Mouse (Mus musculus) liver, embryonic 15.5 days (tissue): ENCODE measurements around the gene Tbl2. TPM values are rescaled to one million over a fixed set of nuclear protein-coding genes. Genes with fewer than 3 reads are reported as not detected.

Source experiments
- ATAC-seq: fragments of 200-750 bp; cut with Nextera tagmentation; 2 replicates; pipeline ENCODE4 v1.8.0; 2017; ENCODE audit warnings: moderate number of reproducible peaks, mild to moderate bottlenecking, moderate library complexity; ENCODE audit not compliant: insufficient read depth
- H3K27ac ChIP-seq: fragments of 300-500 bp; sonication (generic); replicated peaks from 2 replicates; pipeline ENCODE4 v1.5.1; 2015; ENCODE audit warnings: mild to moderate bottlenecking, inconsistent platforms
- H3K27me3 ChIP-seq: fragments of 300-500 bp; sonication (generic); 2 replicates; pipeline ENCODE4 v1.6.1; 2015; ENCODE audit warnings: mild to moderate bottlenecking, inconsistent platforms
- H3K36me3 ChIP-seq: fragments of 300-500 bp; sonication (generic); replicated peaks from 2 replicates; pipeline ENCODE4 v1.6.1; 2015; ENCODE audit warnings: moderate library complexity, mild to moderate bottlenecking, inconsistent platforms
- H3K4me1 ChIP-seq: fragments of 300-500 bp; sonication (generic); replicated peaks from 2 replicates; pipeline ENCODE4 v1.6.1; 2015; ENCODE audit warnings: inconsistent platforms
- H3K4me2 ChIP-seq: fragments of 300-500 bp; sonication (generic); 2 replicates; pipeline ENCODE4 v1.6.1; 2015; ENCODE audit warnings: moderate library complexity, mild to moderate bottlenecking, inconsistent platforms
- H3K4me3 ChIP-seq: fragments of 300-500 bp; sonication (generic); replicated peaks from 2 replicates; pipeline ENCODE4 v1.5.1; 2015; ENCODE audit warnings: mild to moderate bottlenecking, inconsistent platforms
- H3K9ac ChIP-seq: fragments of 300-500 bp; sonication (generic); 2 replicates; pipeline ENCODE4 v1.6.1; 2015; ENCODE audit warnings: moderate library complexity, mild to moderate bottlenecking, inconsistent platforms
- H3K9me3 ChIP-seq: fragments of 300-500 bp; sonication (generic); replicated peaks from 2 replicates; pipeline ENCODE4 v1.6.1; 2016; ENCODE audit warnings: inconsistent platforms
- WGBS: fragments of 180-500 bp; shearing (Covaris S2); methylation state at CpG from one replicate; pipeline ENCODE4 v1.1.7; 2015; ENCODE audit warnings: mixed read lengths; ENCODE audit not compliant: insufficient replicate concordance; 5-methylcytosine and 5-hydroxymethylcytosine counted together
- polyA plus RNA-seq: library from polyadenylated mRNA; unstranded; fragments of >200 nt; fragmentation: Nextera tagmentation; extraction: Ambion mirVana; gene quantifications from 2 replicates; pipeline ENCODE4 v1.2.1, GENCODE M21; 2015

Gene Tbl2
- polyA plus RNA-seq, 1 experiment from 2014 or later = 12.2 TPM

DNA sequence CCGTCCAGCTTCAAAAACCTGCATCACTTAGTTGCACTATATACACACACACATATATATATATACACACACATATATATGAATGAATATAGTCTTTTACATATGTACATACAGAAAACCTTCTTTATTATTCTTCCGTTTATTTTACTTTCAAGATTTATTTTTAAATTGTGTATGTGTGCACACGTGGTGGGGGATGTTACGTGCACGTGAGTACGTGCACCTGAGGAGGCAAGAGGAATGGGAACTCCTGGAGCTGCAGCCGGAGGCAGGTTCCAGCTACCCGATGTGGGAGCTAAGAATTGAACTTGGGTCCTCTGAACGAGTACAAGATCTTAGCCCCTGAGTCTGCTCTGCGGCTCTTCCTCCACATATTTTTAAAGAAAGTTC is 36.8 kb downstream of the Tbl2 start:
- Histone ChIP-seq H3K27ac (peak overlapping the region; percentile 94), H3K36me3 (peaks cover 38% of the 10 kb centered on the region), H3K4me2 (peak overlapping the region; percentile 81), H3K4me3 (peak overlapping the region; percentile 98), H3K9me3 (no peaks in the 10 kb centered on the region), H3K27me3 (no peaks in the 10 kb centered on the region), H3K9ac (peak overlapping the region; percentile 97), H3K4me1 (peaks cover 51% of the 10 kb centered on the region)
- 15% methylated on average over 10 of the region's 10 CpGs for WGBS
- ATAC-seq = no peak

DNA sequence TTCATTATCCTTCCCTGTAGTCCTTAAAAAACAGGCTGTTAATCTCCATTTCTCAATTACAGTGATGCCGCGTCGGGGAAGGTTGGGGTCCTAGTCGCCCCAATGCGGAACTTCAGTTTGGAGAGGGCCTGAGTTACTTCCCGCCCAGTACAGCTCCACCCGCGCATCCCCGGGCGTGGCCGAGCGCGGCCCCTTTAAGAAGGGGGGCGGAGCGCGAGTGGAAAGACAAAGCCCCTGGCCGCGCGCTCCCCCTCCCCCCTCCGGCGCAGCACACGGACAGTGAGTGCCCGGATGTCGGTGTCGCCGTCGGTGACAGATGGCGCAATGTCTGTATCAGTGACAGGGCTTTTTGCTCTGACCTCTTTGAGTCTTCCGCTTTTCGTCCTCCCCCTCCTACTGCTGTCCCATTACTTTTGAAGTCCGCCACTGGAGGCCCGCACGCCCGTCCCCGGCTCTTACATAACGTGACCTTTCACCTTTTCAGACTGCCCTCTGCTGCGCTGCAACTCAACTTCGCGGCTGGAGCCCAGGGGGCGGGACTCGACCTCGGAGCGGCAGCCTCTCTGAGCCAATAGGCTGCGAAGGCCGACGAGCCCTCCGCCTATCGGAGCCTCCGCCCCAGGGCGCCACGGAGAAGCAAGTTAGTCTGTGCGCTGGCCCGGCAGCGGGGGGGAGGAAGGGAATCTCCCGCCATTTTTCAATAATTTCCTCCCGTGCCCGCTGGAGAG is 37.3 kb downstream of the Tbl2 start, which contains the start of gene Baz1b:
Baz1b (plus strand) TSS at position 644 of the 728 bp plus-strand sequence.
- no peaks in the 10 kb centered on the region for H3K27me3 ChIP-seq
- peaks cover 52% of the 10 kb centered on the region for H3K4me1 ChIP-seq
- H3K4me3 ChIP-seq = peak within 1 kb of the TSS; percentile 98
- ATAC-seq = peak; percentile 94
- peak within 1 kb of the TSS; percentile 81 for H3K4me2 ChIP-seq
- peaks cover 38% of the 10 kb centered on the region for H3K36me3 ChIP-seq
- peak within 1 kb of the TSS; percentile 97 for H3K9ac ChIP-seq
- peak within 1 kb of the TSS; percentile 94 for H3K27ac ChIP-seq
- WGBS = under 1% methylated on average over 57 of the region's 57 CpGs
- no peaks in the 10 kb centered on the region for H3K9me3 ChIP-seq

DNA sequence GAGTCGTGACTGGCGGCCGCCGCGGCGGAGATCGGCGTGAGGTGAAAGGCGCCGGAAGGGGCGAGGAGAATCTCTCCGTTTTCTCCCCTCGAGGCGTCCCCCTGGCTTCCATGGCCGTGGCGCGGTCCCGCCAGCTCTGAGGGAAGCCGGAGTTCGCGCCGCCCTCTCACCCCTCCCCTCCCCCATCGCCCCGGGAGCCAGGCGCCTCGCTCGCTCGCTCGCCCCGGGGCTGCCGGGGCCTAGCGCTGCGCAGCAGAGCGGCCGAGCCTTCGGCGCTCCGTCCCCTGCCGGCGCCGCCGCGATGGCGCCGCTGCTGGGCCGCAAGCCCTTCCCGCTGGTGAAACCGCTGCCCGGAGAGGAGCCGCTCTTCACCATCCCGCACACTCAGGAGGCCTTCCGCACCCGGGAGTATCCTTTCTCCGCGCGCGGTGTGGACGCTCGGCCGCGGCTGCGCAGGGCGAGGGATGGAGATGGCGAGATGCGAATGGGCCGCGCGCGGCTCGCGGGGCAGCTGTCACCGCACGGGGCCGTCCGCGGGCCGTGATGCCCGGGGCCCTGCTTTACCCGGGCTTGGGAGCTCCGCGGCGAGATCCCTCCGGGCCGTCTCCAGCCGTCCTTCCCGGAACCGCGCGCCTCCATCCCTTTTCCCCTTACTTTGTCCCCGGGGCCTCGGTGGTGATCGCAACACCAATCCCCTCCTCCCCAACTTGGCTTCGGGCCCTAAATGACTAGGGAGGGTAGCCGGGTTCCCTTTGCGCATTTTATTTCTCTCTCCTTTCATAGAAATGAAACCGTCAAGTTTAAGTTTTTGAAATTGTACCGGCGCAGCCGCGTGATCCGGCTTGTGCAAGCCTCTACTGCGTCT is 38.1 kb downstream of the Tbl2 start:
- Histone ChIP-seq H3K9me3 (no peaks in the 10 kb centered on the region), H3K27me3 (no peaks in the 10 kb centered on the region), H3K9ac (peak overlapping the region; percentile 97), H3K4me3 (peak overlapping the region; percentile 98), H3K4me2 (peak overlapping the region; percentile 81), H3K27ac (peak overlapping the region; percentile 94), H3K36me3 (peaks cover 38% of the 10 kb centered on the region), H3K4me1 (peaks cover 58% of the 10 kb centered on the region)
- under 1% methylated on average over 102 of the region's 102 CpGs for WGBS
- ATAC-seq = peak; percentile 75

DNA sequence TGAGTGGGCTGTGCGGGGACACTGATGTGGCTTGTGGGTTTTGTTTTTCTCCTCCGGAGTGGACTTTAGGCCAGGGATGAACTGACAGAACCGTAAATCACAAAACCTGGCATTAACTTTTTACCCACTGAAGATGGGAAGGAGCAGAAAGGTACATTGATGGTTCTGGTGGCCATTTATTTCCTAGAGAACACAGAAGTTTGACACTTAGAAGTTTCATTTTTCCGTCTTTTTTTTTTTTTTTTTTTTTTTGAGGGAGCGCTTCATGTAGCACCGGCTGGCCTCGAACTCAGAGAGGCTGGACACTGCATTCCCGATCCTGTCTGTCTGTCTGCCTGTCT is 38.7 kb downstream of the Tbl2 start:
- H3K4me1 ChIP-seq = peaks cover 58% of the 10 kb centered on the region
- peak overlapping the region; percentile 97 for H3K9ac ChIP-seq
- 0% methylated on average over 8 of the region's 8 CpGs for whole genome bisulfite sequencing
- peaks cover 42% of the 10 kb centered on the region for H3K36me3 ChIP-seq
- H3K9me3 ChIP-seq = no peaks in the 10 kb centered on the region
- H3K4me2 ChIP-seq = peak overlapping the region; percentile 81
- no peaks in the 10 kb centered on the region for H3K27me3 ChIP-seq
- H3K4me3 ChIP-seq = peak overlapping the region; percentile 98
- no peak for ATAC-seq
- H3K27ac ChIP-seq = peak overlapping the region; percentile 94

DNA sequence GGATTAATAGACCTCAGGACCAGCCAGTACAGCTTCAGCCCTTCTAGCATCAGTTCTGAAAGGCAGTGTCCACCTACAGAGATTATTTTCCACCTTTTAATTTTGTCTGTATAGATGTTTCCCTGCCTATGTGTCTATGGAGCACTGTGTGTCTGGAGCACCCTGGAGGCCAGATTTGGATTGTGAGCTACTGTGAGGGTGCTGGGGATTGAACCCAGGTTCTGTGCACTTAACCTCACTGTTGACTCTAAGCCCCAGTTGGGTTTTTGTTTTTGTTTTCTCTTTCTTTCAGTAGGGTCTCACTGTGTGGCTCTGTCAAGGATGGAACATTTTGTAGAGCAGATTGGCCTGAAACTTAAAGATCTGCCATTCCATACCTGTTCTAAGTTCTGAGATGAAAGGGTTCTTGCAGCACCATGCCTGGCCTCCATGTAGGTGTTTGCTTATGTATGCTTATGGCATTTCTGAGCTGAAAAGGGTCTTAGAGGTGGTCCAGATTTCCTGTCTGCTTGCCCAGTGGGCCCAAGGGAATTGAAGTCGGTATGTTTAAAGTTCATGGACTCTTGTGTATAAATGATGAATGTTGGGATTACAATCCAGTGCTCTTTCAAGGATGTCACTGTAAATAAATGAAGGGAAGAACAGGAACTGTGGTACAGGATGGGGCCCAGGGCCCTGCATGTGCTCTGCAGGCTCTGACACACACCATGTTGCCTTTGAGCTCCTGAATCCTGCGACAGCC is 40.0 kb downstream of the Tbl2 start:
- Histone ChIP-seq H3K4me3 (peak overlapping the region; percentile 98), H3K36me3 (peaks cover 55% of the 10 kb centered on the region), H3K4me2 (peak overlapping the region; percentile 81), H3K4me1 (peaks cover 62% of the 10 kb centered on the region), H3K27me3 (no peaks in the 10 kb centered on the region), H3K9ac (peak overlapping the region; percentile 97), H3K9me3 (no peaks in the 10 kb centered on the region), H3K27ac (peak overlapping the region; percentile 41)
- WGBS = 51% methylated on average over 2 of the region's 2 CpGs
- ATAC-seq = no peak

DNA sequence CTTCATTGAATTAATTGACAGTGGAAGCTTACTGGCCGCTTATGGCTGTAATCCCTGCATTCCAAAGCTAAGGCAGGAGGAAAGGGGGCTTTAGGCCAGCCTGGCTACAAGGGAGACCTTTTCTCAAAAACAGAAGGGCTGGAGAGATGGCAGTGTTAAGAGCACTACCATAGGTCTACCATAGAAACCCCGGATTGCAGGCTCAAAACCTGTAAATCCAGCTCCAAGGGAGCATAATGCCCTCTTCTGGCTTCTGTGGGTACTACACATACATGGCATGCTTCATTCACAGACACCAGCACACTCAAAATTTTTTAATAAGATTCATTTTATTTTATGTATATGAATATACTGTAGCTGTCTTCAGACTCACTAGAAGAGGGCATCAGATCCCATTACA is 42.2 kb downstream of the Tbl2 start:
- Histone ChIP-seq H3K4me2 (no peak overlapping the region), H3K36me3 (peaks cover 71% of the 10 kb centered on the region), H3K27ac (no peak overlapping the region), H3K9me3 (no peaks in the 10 kb centered on the region), H3K4me1 (peaks cover 58% of the 10 kb centered on the region), H3K4me3 (no peak overlapping the region), H3K9ac (no peak overlapping the region), H3K27me3 (no peaks in the 10 kb centered on the region)
- WGBS = 44% methylated on average over 2 of the region's 2 CpGs
- no peak for ATAC-seq

DNA sequence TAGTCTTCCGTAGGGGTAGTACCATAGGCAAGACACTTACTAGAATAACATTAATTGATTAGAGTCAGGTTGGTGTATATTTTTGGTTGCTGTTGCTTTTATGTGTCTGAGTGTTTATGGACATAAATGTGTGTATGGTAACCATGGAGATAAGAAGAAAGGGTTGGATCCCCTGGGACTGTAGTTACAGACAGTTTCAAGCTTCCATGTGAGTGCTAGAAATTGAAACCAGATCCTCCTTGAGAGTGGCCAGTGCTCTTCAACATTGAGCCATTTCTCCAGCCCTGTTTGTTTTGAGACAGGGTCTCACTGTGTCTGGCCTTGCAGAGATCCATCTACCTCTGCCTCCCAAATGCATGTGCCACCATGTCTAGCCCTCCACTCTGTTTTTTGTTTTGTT is 43.0 kb downstream of the Tbl2 start:
- ATAC-seq = no peak
- H3K27ac ChIP-seq = no peak overlapping the region
- 95% methylated on average over 1 of the region's 1 CpGs for WGBS

DNA sequence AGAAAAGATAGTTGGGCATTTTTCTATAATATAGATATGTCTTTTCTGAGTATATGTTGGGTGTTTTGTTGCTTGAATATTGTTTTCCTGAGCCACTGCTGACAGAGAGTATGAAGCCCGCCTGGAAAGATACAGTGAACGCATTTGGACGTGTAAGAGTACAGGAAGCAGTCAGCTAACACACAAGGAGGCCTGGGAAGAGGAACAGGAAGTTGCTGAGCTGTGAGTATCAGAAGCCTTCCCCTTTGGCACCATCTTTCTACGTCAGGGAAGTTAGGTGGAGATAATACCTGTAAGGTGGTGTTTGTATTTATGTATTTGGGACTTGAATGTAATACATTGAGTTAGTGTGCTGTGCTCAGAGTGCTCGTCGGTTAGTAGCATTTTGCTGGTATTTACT is 46.9 kb downstream of the Tbl2 start:
- H3K4me2 ChIP-seq = no peak overlapping the region
- no peaks in the 10 kb centered on the region for H3K27me3 ChIP-seq
- no peak overlapping the region for H3K4me3 ChIP-seq
- H3K9me3 ChIP-seq = no peaks in the 10 kb centered on the region
- peaks cover 34% of the 10 kb centered on the region for H3K4me1 ChIP-seq
- 47% methylated on average over 6 of the region's 6 CpGs for WGBS
- no peak for ATAC-seq
- H3K36me3 ChIP-seq = peaks cover 91% of the 10 kb centered on the region
- no peak overlapping the region for H3K9ac ChIP-seq
- H3K27ac ChIP-seq = no peak overlapping the region

More for the DNA sequence above, 43.0 kb downstream of the Tbl2 start:
- no peak overlapping the region for H3K9ac ChIP-seq
- H3K4me1 ChIP-seq = peaks cover 57% of the 10 kb centered on the region
- no peaks in the 10 kb centered on the region for H3K9me3 ChIP-seq
- no peak overlapping the region for H3K4me2 ChIP-seq
- peaks cover 78% of the 10 kb centered on the region for H3K36me3 ChIP-seq
- no peak overlapping the region for H3K4me3 ChIP-seq
- no peaks in the 10 kb centered on the region for H3K27me3 ChIP-seq

DNA sequence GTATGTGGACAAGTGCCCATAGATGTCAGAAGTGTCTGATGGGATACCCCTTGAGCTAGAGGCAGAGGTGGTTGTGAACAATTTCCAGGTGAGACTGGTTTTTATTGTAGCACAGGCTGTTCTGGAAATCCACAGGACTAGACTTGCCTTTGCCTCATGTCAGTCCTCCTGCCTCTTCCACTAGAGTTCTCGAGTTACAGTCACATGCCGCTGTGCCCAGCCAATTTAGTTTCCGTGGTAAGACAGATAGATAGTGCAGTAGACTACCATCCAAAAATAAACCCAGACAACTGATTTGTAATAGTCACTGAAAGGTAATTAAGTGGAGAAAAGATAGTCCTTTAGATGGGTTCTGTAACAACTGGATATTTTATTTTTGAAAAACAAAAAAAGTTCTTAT is 53.3 kb downstream of the Tbl2 start:
- Histone ChIP-seq H3K36me3 (peaks cover 92% of the 10 kb centered on the region), H3K4me1 (no peaks in the 10 kb centered on the region), H3K9me3 (no peaks in the 10 kb centered on the region), H3K4me2 (no peak overlapping the region), H3K9ac (no peak overlapping the region), H3K27ac (no peak overlapping the region), H3K27me3 (no peaks in the 10 kb centered on the region), H3K4me3 (no peak overlapping the region)
- ATAC-seq = no peak
- 85% methylated on average over 3 of the region's 3 CpGs for WGBS

DNA sequence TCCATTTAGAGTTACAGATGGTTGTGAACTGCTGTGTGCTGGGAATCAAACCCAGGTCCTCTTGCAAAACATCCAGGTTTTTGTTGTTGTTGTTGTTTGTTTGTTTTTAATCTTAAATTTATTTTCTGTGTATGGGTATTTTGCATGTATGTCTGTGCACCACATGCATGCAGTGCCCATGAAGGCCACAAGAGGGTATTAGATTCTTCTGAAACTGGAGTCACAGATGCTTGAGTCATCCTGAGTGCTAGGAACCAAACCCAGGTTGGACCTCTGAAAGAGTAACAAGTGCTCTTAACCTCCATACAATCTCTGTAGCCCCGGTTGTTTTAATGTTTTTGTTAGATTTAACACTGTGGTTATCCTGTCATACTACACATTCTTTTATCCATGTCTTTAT is 58.7 kb downstream of the Tbl2 start:
- Histone ChIP-seq H3K4me3 (no peak overlapping the region), H3K4me1 (no peaks in the 10 kb centered on the region), H3K27me3 (no peaks in the 10 kb centered on the region), H3K9ac (no peak overlapping the region), H3K9me3 (no peaks in the 10 kb centered on the region), H3K27ac (no peak overlapping the region), H3K36me3 (peaks cover 96% of the 10 kb centered on the region), H3K4me2 (no peak overlapping the region)
- ATAC-seq = no peak
- WGBS = 75% methylated on average over 1 of the region's 1 CpGs
